Mouse (Mus musculus): ENCODE measurements around the gene Fbxl19. TPM values are rescaled to one million over a fixed set of nuclear protein-coding genes. Genes with fewer than 3 reads are reported as not detected.

The Fbxl19 gene
- total and polyA plus RNA-seq, 2 experiments: 1.9 to 4.7 TPM

GRCm38 (mm10) chr7:127760478-127760877 lies 16.1 kb downstream of the Fbxl19 start:
- Histone ChIP-seq H3K9ac (ENCODE audit: low read depth, low read length) (no peak overlapping the region), H3K4me3 (ENCODE audit: insufficient read depth, low read depth, low read length) (no peak overlapping the region), H3K27ac (replicated peaks; ENCODE audit: insufficient read depth, low read depth, low read length) (no peak overlapping the region), H3K36me3 (ENCODE audit: control insufficient read depth, insufficient read depth, low read length) (peaks cover 5% of the 10 kb centered on the region; the same call in 1 of the 2 replicates), H3K27me3 (ENCODE audit: control insufficient read depth, insufficient read depth, low read length) (no peaks in the 10 kb centered on the region), H3K4me1 (ENCODE audit: control insufficient read depth, insufficient read depth, low read length) (no peaks in the 10 kb centered on the region), H3K79me2 (ENCODE audit: control insufficient read depth, insufficient read depth, low read length) (no peaks in the 10 kb centered on the region)
- 82% methylated on average over 3 of the region's 3 CpGs for WGBS
- DNase-seq (ENCODE audit: extremely low read depth, low read depth, low spot score): no peak
- TF ChIP-seq CTCF (IDR thresholded peaks at IDR 0.05; ENCODE audit: low read depth, low read length): no peak
- no peak for TF ChIP-seq POLR2A (IDR thresholded peaks at IDR 0.05; ENCODE audit: extremely low read depth, insufficient read depth, low read length)

GRCm38 (mm10) chr7:127761026-127761425 lies 16.7 kb downstream of the Fbxl19 start:
- H3K27me3 ChIP-seq (ENCODE audit: control insufficient read depth, insufficient read depth, low read length): no peaks in the 10 kb centered on the region
- H3K36me3 ChIP-seq (ENCODE audit: control insufficient read depth, insufficient read depth, low read length): peaks cover 5% of the 10 kb centered on the region; the same call in 1 of the 2 replicates
- 13% methylated on average over 7 of the region's 7 CpGs for WGBS

GRCm38 (mm10) chr7:127763642-127764041 lies 19.3 kb downstream of the Fbxl19 start:
- H3K4me3 ChIP-seq (ENCODE audit: insufficient read depth, low read depth, low read length): no peak overlapping the region
- DNase-seq (ENCODE audit: extremely low read depth, low read depth, low spot score): no peak
- no peaks in the 10 kb centered on the region for H3K27me3 ChIP-seq (ENCODE audit: control insufficient read depth, insufficient read depth, low read length)
- H3K27ac ChIP-seq (replicated peaks; ENCODE audit: insufficient read depth, low read depth, low read length): no peak overlapping the region
- peaks cover 5% of the 10 kb centered on the region; the same call in 1 of the 2 replicates for H3K36me3 ChIP-seq (ENCODE audit: control insufficient read depth, insufficient read depth, low read length)
- no peaks in the 10 kb centered on the region for H3K79me2 ChIP-seq (ENCODE audit: control insufficient read depth, insufficient read depth, low read length)
- no peaks in the 10 kb centered on the region for H3K4me1 ChIP-seq (ENCODE audit: control insufficient read depth, insufficient read depth, low read length)
- TF ChIP-seq POLR2A (IDR thresholded peaks at IDR 0.05; ENCODE audit: extremely low read depth, insufficient read depth, low read length) (no peak), CTCF (IDR thresholded peaks at IDR 0.05; ENCODE audit: low read depth, low read length) (no peak)
- no peak overlapping the region for H3K9ac ChIP-seq (ENCODE audit: low read depth, low read length)
- WGBS: 90% methylated on average over 4 of the region's 4 CpGs

More at GRCm38 (mm10) chr7:127761026-127761425, 16.7 kb downstream of the Fbxl19 start:
- Histone ChIP-seq H3K4me3 (ENCODE audit: insufficient read depth, low read depth, low read length) (no peak overlapping the region), H3K4me1 (ENCODE audit: control insufficient read depth, insufficient read depth, low read length) (no peaks in the 10 kb centered on the region), H3K27ac (replicated peaks; ENCODE audit: insufficient read depth, low read depth, low read length) (no peak overlapping the region), H3K9ac (ENCODE audit: low read depth, low read length) (no peak overlapping the region), H3K79me2 (ENCODE audit: control insufficient read depth, insufficient read depth, low read length) (no peaks in the 10 kb centered on the region)
- peak; percentile 96 for TF ChIP-seq CTCF (IDR thresholded peaks at IDR 0.05; ENCODE audit: low read depth, low read length)
- no peak for TF ChIP-seq POLR2A (IDR thresholded peaks at IDR 0.05; ENCODE audit: extremely low read depth, insufficient read depth, low read length)
- DNase-seq (ENCODE audit: extremely low read depth, low read depth, low spot score): peak; percentile 41

- Histone ChIP-seq H3K4me3 (ENCODE audit: insufficient read depth, low read depth, low read length) (no peak overlapping the region), H3K9ac (ENCODE audit: low read depth, low read length) (no peak overlapping the region), H3K27me3 (ENCODE audit: control insufficient read depth, insufficient read depth, low read length) (no peaks in the 10 kb centered on the region), H3K79me2 (ENCODE audit: control insufficient read depth, insufficient read depth, low read length) (no peaks in the 10 kb centered on the region; the same call in 1 of the 2 replicates), H3K27ac (replicated peaks; ENCODE audit: insufficient read depth, low read depth, low read length) (no peak overlapping the region), H3K36me3 (ENCODE audit: control insufficient read depth, insufficient read depth, low read length) (peaks cover 5% of the 10 kb centered on the region; the same call in 1 of the 2 replicates), H3K4me1 (ENCODE audit: control insufficient read depth, insufficient read depth, low read length) (peaks cover 5% of the 10 kb centered on the region)
- no peak for DNase-seq (ENCODE audit: extremely low read depth, low read depth, low spot score)
- no peak for TF ChIP-seq POLR2A (IDR thresholded peaks at IDR 0.05; ENCODE audit: extremely low read depth, insufficient read depth, low read length)
- TF ChIP-seq CTCF (IDR thresholded peaks at IDR 0.05; ENCODE audit: low read depth, low read length): no peak
- whole genome bisulfite sequencing: 34% methylated on average over 2 of the region's 2 CpGs
Measured at GRCm38 (mm10) chr7:127765756-127766155, 21.4 kb downstream of the Fbxl19 start.

- no peak for DNase-seq (ENCODE audit: extremely low read depth, low read depth, low spot score)
- 83% methylated on average over 17 of the region's 17 CpGs for WGBS
Measured at GRCm38 (mm10) chr7:127766851-127767609, 22.7 kb downstream of the Fbxl19 start.

More at GRCm38 (mm10) chr7:127766851-127767609, 22.7 kb downstream of the Fbxl19 start:
- TF ChIP-seq CTCF (IDR thresholded peaks at IDR 0.05; ENCODE audit: low read depth, low read length) (no peak), POLR2A (IDR thresholded peaks at IDR 0.05; ENCODE audit: extremely low read depth, insufficient read depth, low read length) (no peak)
- H3K4me3 ChIP-seq (ENCODE audit: insufficient read depth, low read depth, low read length): no peak overlapping the region
- no peak overlapping the region for H3K9ac ChIP-seq (ENCODE audit: low read depth, low read length)
- peaks cover 5% of the 10 kb centered on the region; the same call in 1 of the 2 replicates for H3K36me3 ChIP-seq (ENCODE audit: control insufficient read depth, insufficient read depth, low read length)
- no peak overlapping the region for H3K27ac ChIP-seq (replicated peaks; ENCODE audit: insufficient read depth, low read depth, low read length)
- H3K4me1 ChIP-seq (ENCODE audit: control insufficient read depth, insufficient read depth, low read length): peaks cover 10% of the 10 kb centered on the region
- H3K27me3 ChIP-seq (ENCODE audit: control insufficient read depth, insufficient read depth, low read length): no peaks in the 10 kb centered on the region
- H3K79me2 ChIP-seq (ENCODE audit: control insufficient read depth, insufficient read depth, low read length): no peaks in the 10 kb centered on the region; the same call in 1 of the 2 replicates
